Mouse (Mus musculus): Measurements from ENCODE around the gene Ereg.

Ereg gene

DNA sequence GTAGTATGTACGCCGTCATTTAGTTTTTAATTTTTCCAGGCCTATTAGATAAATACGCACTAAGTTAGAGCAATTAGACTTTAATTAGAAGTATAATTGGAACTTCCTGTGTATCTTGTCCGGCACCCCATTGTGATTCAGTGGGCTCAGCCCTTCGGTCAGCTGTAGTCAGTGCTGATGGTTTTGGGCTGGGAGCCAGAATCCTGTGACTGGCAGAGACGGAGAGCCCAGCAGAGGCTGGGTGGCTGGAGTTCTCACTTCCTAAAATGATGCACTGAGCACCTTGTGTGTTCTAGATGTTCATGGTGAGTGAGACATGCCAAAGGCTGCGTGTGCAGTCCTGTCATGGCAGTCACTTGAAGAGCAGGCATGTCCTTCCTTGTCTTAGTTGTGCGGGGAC, 36.6 kb downstream of the Ereg start:
- WGBS, result 67% methylated on average over 8 of the region's 8 CpGs

DNA sequence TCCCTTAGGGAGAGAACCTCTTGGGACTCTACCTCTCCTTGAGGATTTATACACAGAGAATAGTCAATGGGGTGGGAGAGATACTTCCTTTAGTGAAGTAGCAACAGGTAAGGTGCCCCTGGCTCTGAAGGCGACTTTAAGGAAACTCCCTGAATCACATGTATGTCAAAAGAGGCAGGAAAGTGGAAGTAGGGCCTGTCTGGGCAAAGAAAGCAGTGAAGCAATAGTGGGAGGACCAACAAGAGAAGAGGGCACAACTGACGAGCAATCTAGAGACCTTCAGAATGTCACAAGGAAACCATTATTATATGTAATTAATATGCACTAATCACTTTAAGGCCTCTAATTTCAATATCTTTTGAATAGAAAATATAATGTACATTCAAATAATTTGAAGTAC, 39.5 kb downstream of the Ereg start:
- 90% methylated on average over 2 of the region's 2 CpGs for WGBS

DNA sequence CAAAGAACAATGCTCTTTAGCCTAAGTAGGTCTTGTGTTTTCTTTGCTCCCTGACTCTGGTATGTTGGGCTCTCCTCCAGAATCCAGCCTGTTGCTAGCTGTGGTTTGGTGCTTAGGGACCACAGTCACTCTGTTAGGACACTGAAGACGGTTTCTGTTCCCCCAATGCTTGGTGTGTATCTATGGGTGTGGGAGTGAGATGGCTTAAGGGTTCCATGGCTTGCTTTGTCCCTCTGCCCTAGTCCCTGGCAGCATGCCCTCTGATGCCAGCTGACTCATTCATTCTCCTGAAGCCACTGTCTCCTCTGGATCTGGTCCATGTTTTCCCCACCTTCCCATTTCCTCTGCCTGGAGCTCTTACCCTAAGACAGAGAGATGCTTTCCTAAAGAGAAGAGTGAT, 40.2 kb downstream of the Ereg start:
- 73% methylated on average over 1 of the region's 1 CpGs for WGBS

DNA sequence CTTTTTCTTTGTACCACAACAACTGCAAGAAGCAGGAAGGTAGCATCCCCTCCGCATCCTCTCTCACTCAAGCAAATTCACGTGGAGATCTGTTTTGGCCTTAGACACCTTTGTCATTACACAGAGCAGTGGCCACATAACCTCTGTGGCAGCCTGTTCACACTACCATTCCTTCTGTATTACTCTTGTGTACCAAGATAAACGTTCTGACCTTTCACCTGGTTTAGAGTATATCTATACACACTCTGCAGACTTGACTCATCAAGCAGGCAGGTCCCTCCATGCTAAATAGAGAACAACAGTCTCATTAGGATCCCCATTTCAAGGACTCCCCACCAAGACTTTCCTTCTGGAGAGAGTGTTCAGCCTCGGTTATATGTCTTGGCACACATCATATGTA, 49.0 kb downstream of the Ereg start:
- WGBS, result 80% methylated on average over 4 of the region's 4 CpGs

DNA sequence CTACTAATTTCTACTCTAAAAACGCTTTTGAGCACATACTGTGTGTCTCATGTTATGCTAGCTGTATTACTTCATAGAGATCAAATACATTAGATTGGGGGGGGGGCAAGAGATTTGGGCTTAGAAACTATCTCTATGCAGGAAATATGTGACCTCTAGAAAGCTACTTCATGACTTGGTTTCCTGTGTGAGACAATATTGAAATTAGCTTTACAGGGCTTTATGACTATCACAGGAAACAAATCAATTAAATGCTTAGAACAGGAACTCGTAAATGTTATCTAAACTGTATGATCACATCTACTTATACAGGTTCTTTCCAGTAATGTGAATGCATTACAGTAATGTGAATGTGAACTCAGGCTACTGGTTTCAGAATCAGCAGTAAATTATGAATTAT, 49.7 kb downstream of the Ereg start:
- WGBS, result 91% methylated on average over 2 of the region's 2 CpGs

DNA sequence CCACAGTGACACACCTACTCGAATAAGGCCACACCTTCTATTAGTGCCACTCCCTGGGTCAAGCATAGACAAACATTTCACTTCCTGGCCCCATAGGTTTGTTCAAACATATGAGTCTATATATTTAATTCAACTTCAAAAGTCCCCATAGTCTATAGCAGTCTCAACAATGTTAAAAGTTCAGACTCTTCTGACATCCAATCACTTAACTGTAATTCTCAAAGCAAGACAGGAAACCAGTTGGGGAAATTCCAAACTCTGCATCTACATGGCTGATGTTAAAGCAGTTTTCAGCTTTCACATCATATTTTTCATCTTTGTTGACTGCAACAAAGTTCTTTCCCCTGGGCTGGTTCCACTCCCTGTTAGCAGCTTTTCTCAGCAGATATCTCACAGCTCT, 52.2 kb downstream of the Ereg start:
- 89% methylated on average over 1 of the region's 1 CpGs for WGBS

DNA sequence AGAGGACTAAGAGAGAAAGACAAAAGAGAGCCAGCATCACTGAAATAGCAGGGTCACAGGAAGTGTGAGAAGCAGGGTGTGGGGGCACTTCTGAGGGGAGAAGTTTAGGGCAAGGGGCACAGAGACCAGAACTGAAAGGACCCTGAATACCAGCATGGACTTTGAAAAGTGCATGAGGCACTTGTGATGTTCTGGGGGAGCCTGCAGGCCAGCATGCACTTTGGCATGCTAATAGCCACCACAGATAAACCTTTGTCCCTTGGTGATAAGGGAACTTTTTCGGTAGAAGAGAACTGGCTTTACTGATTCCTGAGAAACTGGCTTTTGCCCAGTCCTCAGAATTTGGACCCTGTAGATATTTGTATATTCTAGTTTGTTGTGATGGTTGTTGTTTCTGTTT, 60.5 kb downstream of the Ereg start:
- 71% methylated on average over 1 of the region's 1 CpGs for whole genome bisulfite sequencing

DNA sequence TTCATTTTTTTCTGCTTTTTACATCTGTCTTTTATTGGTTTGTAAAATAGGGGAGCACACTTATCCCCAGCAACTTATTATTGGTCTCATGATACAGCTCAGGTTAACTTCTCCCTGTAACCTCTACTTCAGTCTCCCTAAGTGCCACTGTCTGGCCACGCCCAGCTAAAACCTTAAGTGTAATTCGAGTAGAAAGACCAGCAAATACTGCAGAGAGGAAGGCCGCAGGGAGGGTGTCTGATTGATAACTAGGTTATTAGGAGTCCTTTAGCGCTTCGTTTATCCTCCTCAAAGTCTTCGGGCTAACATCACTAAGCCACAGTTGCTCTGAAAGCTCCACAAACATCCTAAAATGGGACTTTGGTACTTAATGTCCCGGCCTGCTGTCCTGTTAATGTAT, 64.5 kb downstream of the Ereg start:
- 31% methylated on average over 7 of the region's 7 CpGs for WGBS

DNA sequence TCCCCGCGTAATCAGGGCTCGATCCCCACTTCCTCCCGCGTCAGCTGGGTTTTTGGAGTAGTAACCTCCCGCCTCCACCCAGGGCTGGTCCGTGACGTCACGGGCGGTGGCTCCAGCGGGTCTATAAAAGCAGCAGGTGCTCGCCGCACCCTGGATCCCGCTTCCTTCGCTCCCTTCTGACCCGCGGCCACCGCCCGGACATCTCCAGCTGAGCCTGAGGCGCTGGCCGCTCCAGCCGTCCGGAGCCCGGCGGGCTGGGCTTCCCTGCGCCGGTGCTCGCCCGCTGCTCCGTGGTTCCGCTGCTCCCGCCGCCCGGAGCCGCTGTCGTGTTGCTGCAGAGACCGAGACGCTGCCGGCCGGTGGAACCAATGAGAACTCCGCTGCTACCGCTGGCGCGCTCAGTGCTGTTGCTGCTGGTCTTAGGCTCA, 65.0 kb downstream of the Ereg start, which contains the start of gene Areg:
Gene Areg, plus strand, starts transcription at position 154 of the 428 bp plus-strand sequence.
- WGBS, result under 1% methylated on average over 44 of the region's 44 CpGs

DNA sequence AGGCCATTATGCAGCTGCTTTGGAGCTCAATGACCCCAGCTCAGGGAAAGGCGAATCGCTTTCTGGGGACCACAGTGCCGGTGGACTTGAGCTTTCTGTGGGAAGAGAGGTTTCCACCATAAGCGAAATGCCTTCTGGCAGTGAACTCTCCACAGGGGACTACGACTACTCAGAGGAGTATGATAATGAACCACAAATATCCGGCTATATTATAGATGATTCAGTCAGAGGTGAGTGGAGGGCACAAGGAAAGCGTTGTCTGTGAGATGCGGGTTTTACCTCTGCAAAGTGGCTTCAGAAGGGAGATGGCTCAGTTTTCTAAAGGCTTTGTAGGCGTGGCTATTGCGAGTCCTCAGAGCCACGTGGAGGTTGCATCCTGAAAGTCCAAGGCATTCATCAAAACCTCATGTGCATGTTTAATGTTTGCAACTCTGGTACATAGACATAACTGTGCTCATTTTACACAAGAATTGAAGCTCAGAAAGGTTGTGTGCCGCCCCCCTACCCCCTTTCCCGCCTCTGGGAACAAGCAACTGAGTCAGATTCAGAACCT, 66.5 kb downstream of the Ereg start:
- WGBS, result 59% methylated on average over 13 of the region's 13 CpGs

Data from cerebral cortex, adult 2 months (tissue).